Mouse (Mus musculus): ENCODE measurements around the gene Mzf1.

Gene Mzf1

GRCm38 (mm10) chr7:13003380-13003779, 51.2 kb downstream of the Mzf1 start:
- no peak for DNase-seq (ENCODE audit: low read depth, low spot score)

GRCm38 (mm10) chr7:13001584-13001983, 53.0 kb downstream of the Mzf1 start:
- DNase-seq (ENCODE audit: low read depth, low spot score): no peak

- no peak for DNase-seq (ENCODE audit: low read depth, low spot score)
Observed at GRCm38 (mm10) chr7:12998851-12999250, 55.7 kb downstream of the Mzf1 start, which contains the start of gene Trim28. TSS of gene Trim28 (plus strand) at chr7:12999114.

GRCm38 (mm10) chr7:12998053-12998452, 56.5 kb downstream of the Mzf1 start, which contains the start of gene Slc27a5:
TSS of gene Slc27a5 (minus strand) at chr7:12998192.
- DNase-seq (ENCODE audit: low read depth, low spot score): no peak

- DNase-seq (ENCODE audit: low read depth, low spot score): no peak
Observed at GRCm38 (mm10) chr7:12997230-12997629, 57.3 kb downstream of the Mzf1 start.

- no peak for DNase-seq (ENCODE audit: low read depth, low spot score)
Observed at GRCm38 (mm10) chr7:12995862-12996261, 58.7 kb downstream of the Mzf1 start.

- DNase-seq (ENCODE audit: low read depth, low spot score): no peak
Observed at GRCm38 (mm10) chr7:12993148-12993547, 61.4 kb downstream of the Mzf1 start.
